Mouse (Mus musculus): Measurements from ENCODE around the gene Adk.
"Not testable (repeated sequence)": the region's sequence is repeated elsewhere in the genome, so short reads cannot be mapped to it uniquely, and the experiment has no call there.

The Adk gene

GRCm38 (mm10) chr14:21484199-21484598, 431.8 kb downstream of the Adk start:
- peak; percentile 41 for DNase-seq (ENCODE audit: low read depth, low spot score)

- no peak for DNase-seq (ENCODE audit: low read depth, low spot score)
Observed at GRCm38 (mm10) chr14:21484693-21485092, 432.3 kb downstream of the Adk start.

GRCm38 (mm10) chr14:21485961-21486520, 433.7 kb downstream of the Adk start:
- peak; percentile 93 for DNase-seq (ENCODE audit: low read depth, low spot score)

- DNase-seq (ENCODE audit: low read depth, low spot score), result peak; percentile 65
Observed at GRCm38 (mm10) chr14:21487135-21487534, 434.8 kb downstream of the Adk start.

GRCm38 (mm10) chr14:21488426-21489115, 436.2 kb downstream of the Adk start:
- DNase-seq (ENCODE audit: low read depth, low spot score), result not testable (repeated sequence)

DNA sequence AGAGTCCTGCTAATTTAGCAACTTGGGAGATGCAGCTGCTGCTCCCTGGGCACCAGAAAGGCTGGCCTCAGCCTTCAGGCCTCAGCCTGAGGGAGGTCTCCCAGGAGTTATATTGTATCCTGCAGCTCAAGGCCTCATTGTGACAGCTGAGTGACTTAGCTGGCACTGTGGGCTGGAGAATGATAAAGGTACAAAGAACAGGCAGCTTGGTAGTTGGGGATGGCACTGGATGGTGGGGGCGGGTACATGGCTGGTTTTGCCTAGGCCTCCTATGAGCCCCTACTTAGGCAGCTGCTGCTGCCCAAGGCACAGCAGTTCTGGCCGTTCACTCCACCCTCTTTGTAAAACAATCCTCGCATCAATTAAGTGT, 436.7 kb downstream of the Adk start:
- DNase-seq (ENCODE audit: low read depth, low spot score), result no peak

DNA sequence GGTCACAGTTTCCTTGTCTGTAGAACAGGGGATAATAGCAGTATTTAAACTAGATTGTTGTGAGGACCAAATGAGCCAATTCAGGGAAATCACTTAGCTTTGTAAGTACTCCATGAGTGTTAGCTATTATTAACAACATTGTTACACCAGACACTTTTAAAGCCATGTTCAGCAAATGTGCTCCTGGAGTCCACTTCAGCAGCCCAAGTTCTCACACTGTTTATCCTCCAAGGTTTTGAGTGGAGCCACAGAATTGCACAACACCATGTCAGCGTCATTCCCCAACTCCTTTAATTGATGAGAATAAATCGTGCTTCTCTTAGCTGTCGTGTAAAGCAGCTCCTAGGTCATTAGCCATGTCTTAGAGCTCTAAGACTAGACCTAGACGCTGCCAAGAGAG, 437.8 kb downstream of the Adk start:
- no peak for DNase-seq (ENCODE audit: low read depth, low spot score)

Measured in R1 (cell line).